In genomic region chr12:11436023-11436350, GRCm38 (mm10) we compare ENCODE assay signal across 11 mouse cellular contexts. TPM values are rescaled to one million over a fixed set of nuclear protein-coding genes. Genes with fewer than 3 reads are reported as not detected.
DNase-seq lines count a peak whose midpoint lies in the region; ATAC-seq lines count a peak whose summit lies in the region.
"Had no signal": no experiment of that assay in that cellular context is flagged by ENCODE, and none has a peak within 500 bp of the region (broad histone marks: within the 10 kb centered on the region; RNA-seq: fewer than 3 reads in every experiment).

No protein-coding gene starts in this region.

- no peaks in the 10 kb centered on the region for H3K9me3 ChIP-seq in heart, embryonic 13.5 days
- H3K9me3 ChIP-seq in hindbrain, embryonic 10.5 days = no peaks in the 10 kb centered on the region
- no peaks in the 10 kb centered on the region for H3K9me3 ChIP-seq in midbrain, embryonic 12.5 days

- peaks cover 25% of the 10 kb centered on the region for H3K4me1 ChIP-seq in heart, embryonic 13.5 days
- peaks cover 27% of the 10 kb centered on the region for H3K4me1 ChIP-seq in hindbrain, embryonic 10.5 days (replicated peaks)
- peaks cover 10% of the 10 kb centered on the region; the same call in 1 of the 2 replicates for H3K4me1 ChIP-seq in midbrain, embryonic 12.5 days

- H3K4me3 ChIP-seq in heart, embryonic 13.5 days = peak overlapping the region; percentile 58
- peak overlapping the region; percentile 54 for H3K4me3 ChIP-seq in hindbrain, embryonic 10.5 days
- H3K4me3 ChIP-seq in midbrain, embryonic 12.5 days = peak overlapping the region; percentile 45
- H3K4me3 ChIP-seq: erythroblast, embryonic 14.5 days had no signal

- no peak overlapping the region for H3K27ac ChIP-seq in heart, embryonic 13.5 days (replicated peaks)
- H3K27ac ChIP-seq in hindbrain, embryonic 10.5 days = no peak overlapping the region
- H3K27ac ChIP-seq in midbrain, embryonic 12.5 days (replicated peaks) = no peak overlapping the region
- H3K27ac ChIP-seq: macrophage had no signal

- no peak for ATAC-seq in heart, embryonic 13.5 days (ENCODE audit: extremely low read depth, insufficient number of reproducible peaks, low FRiP score, low TSS enrichment)
- peak; percentile 16 for ATAC-seq in midbrain, embryonic 12.5 days (ENCODE audit: low FRiP score, low read depth)

- H3K4me2 ChIP-seq in heart, embryonic 13.5 days = peak overlapping the region; percentile 91
- H3K4me2 ChIP-seq in midbrain, embryonic 12.5 days (replicated peaks) = peak overlapping the region; percentile 65

- intact Hi-C loops in heart, postnatal 14 days (cut with DNase I) = loop anchor here (2.0 kb wide), 1 partner anchor 85 kb away; no protein-coding TSS in a partner anchor

- H3K9ac ChIP-seq in heart, embryonic 13.5 days = peak overlapping the region; percentile 70
- peak overlapping the region; percentile 50; the same call in 1 of the 2 replicates for H3K9ac ChIP-seq in midbrain, embryonic 12.5 days (replicated peaks)

- no peaks in the 10 kb centered on the region for H3K36me3 ChIP-seq in heart, embryonic 13.5 days
- H3K36me3 ChIP-seq in hindbrain, embryonic 10.5 days = no peaks in the 10 kb centered on the region
- H3K36me3 ChIP-seq in midbrain, embryonic 12.5 days = no peaks in the 10 kb centered on the region
- H3K36me3 ChIP-seq: G1E had no signal

- 4% methylated on average over 12 of the region's 12 CpGs for WGBS in heart, embryonic 13.5 days
- WGBS in hindbrain, embryonic 10.5 days = 4% methylated on average over 12 of the region's 12 CpGs
- WGBS in midbrain, embryonic 12.5 days = 1% methylated on average over 12 of the region's 12 CpGs

- H3K27me3 ChIP-seq in heart, embryonic 13.5 days (replicated peaks) = peaks cover 41% of the 10 kb centered on the region
- peaks cover 44% of the 10 kb centered on the region for H3K27me3 ChIP-seq in hindbrain, embryonic 10.5 days (ENCODE audit: insufficient read depth, poor library complexity, severe bottlenecking)
- peaks cover 37% of the 10 kb centered on the region for H3K27me3 ChIP-seq in midbrain, embryonic 12.5 days

- no peak for DNase-seq in heart, postnatal 14 days
- peak; percentile 28 to 50 for DNase-seq in cerebellum, postnatal 14 days
- peak; percentile 15 for DNase-seq in hindbrain, embryonic 10.5 days (ENCODE audit: low spot score)
- no peak for DNase-seq in spleen, adult 18-20 months
- DNase-seq in kidney, adult 9 months = no peak
- DNase-seq in adrenal gland, postnatal 10 days = no peak

RNA-seq across cellular contexts. Expression of gene Vsnl1, which starts 0.4 kb away (rescaled TPM):
- polyA plus RNA-seq in heart, embryonic 13.5 days (2015; fragmentation: Nextera tagmentation; extraction: Ambion mirVana) = 10.4 and 10.7 TPM in 2 replicates
- total RNA-seq in heart, postnatal 14 days (2021) = under 1 TPM; 0.29 to 0.81 TPM
- 0.51 and 1.3 TPM in 2 replicates for polyA plus RNA-seq in hindbrain, embryonic 10.5 days (2016; fragmentation: Nextera tagmentation; extraction: Ambion mirVana)
- polyA plus RNA-seq in midbrain, embryonic 12.5 days (2016; fragmentation: Nextera tagmentation; extraction: Ambion mirVana) = 2.9 and 4.7 TPM in 2 replicates
- total RNA-seq in adrenal gland, postnatal 10 days (2021) = 10 to 100 TPM; 18.2 to 26.9 TPM
- polyA plus RNA-seq: erythroblast, embryonic 14.5 days; G1E; macrophage had no signal

RNA-seq across cellular contexts. Expression of gene Rad51ap2, which starts 19.9 kb away (rescaled TPM):
- 0.21 and 0.28 TPM in 2 replicates for polyA plus RNA-seq in heart, embryonic 13.5 days (2015; fragmentation: Nextera tagmentation; extraction: Ambion mirVana)
- not detected for total RNA-seq in heart, postnatal 14 days (2021)
- polyA plus RNA-seq in hindbrain, embryonic 10.5 days (2016; fragmentation: Nextera tagmentation; extraction: Ambion mirVana) = 0.22 and 0.36 TPM in 2 replicates
- 0.33 and 0.39 TPM in 2 replicates for polyA plus RNA-seq in midbrain, embryonic 12.5 days (2016; fragmentation: Nextera tagmentation; extraction: Ambion mirVana)
- total RNA-seq in adrenal gland, postnatal 10 days (2021) = under 1 TPM; 0.12 to 0.58 TPM
- polyA plus RNA-seq: erythroblast, embryonic 14.5 days; G1E; macrophage had no signal

Comparison
In these comparisons a context has a peak if more than half of its experiments do, and no peak if none do; other contexts are left out.
1. DNase-seq: peak in cerebellum, postnatal 14 days (2 of 2) and hindbrain, embryonic 10.5 days (single experiment); none in heart, postnatal 14 days (0 of 2), spleen, adult 18-20 months (0 of 2), kidney, adult 9 months (single experiment) and adrenal gland, postnatal 10 days (single experiment).
2. Peak in every context shown above with its lines, with median percentiles within 50 percentile points of each other: H3K4me3 ChIP-seq.